Mouse (Mus musculus) heart, postnatal 0 days (tissue): ENCODE measurements around the gene Snx8. TPM values are rescaled to one million over a fixed set of nuclear protein-coding genes. Genes with fewer than 3 reads are reported as not detected.

Experiments
- ATAC-seq: fragments of 200-750 bp; cut with Nextera tagmentation; 2 replicates; pipeline ENCODE4 v1.8.0; 2017; ENCODE audit warnings: low read depth, moderate number of reproducible peaks, moderate library complexity; ENCODE audit not compliant: insufficient read depth
- DNase-seq: peaks from one replicate; pipeline ENCODE4 v3.0.0-alpha.2; 2016; ENCODE audit warnings: low spot score
- H3K27ac ChIP-seq: fragments of 300-500 bp; sonication (generic); 2 replicates; pipeline ENCODE4 v1.5.1; 2014; ENCODE audit warnings: low read depth, mild to moderate bottlenecking
- H3K27me3 ChIP-seq: fragments of 300-500 bp; sonication (generic); 2 replicates; pipeline ENCODE4 v1.6.1; 2014; ENCODE audit warnings: low read length, mixed read lengths; ENCODE audit not compliant: control insufficient read depth, insufficient read depth
- H3K36me3 ChIP-seq: fragments of 300-500 bp; sonication (generic); replicated peaks from 2 replicates; pipeline ENCODE4 v1.6.1; 2014; ENCODE audit warnings: low read length, mixed read lengths; ENCODE audit not compliant: control insufficient read depth, insufficient read depth
- H3K4me1 ChIP-seq: fragments of 300-500 bp; sonication (generic); 2 replicates; pipeline ENCODE4 v1.6.1; 2014; ENCODE audit warnings: antibody characterized with exemption; ENCODE audit not compliant: control insufficient read depth, insufficient read depth
- H3K4me2 ChIP-seq: fragments of 300-500 bp; sonication (generic); 2 replicates; pipeline ENCODE4 v1.6.1; 2014; ENCODE audit warnings: low read depth, mild to moderate bottlenecking, low read length, moderate library complexity
- H3K4me3 ChIP-seq: fragments of 300-500 bp; sonication (generic); 2 replicates; pipeline ENCODE4 v1.5.1; 2014; ENCODE audit warnings: low read depth, low read length
- H3K9ac ChIP-seq: fragments of 300-500 bp; sonication (generic); replicated peaks from 2 replicates; pipeline ENCODE4 v1.6.1; 2014; ENCODE audit warnings: low read depth, low read length, mixed read lengths
- H3K9me3 ChIP-seq: fragments of 300-500 bp; sonication (generic); replicated peaks from 2 replicates; pipeline ENCODE4 v1.6.1; 2016; ENCODE audit warnings: low read length; ENCODE audit not compliant: control insufficient read depth
- CTCF ChIP-seq: IDR thresholded peaks from 2 replicates; pipeline ENCODE4 v1.5.1; 2016; ENCODE audit warnings: antibody characterized with exemption, control low read depth, low read depth
- EP300 ChIP-seq: IDR thresholded peaks from 2 replicates; pipeline ENCODE4 v1.6.1; 2016; ENCODE audit warnings: antibody characterized with exemption, low read depth
- WGBS: fragments of 180-500 bp; shearing (Covaris S2); extraction: QIAGEN DNeasy Blood & Tissue Kit; methylation state at CpG from one replicate; pipeline ENCODE4 v1.1.7; 2014; 5-methylcytosine and 5-hydroxymethylcytosine counted together
- polyA plus RNA-seq: library from polyadenylated mRNA; unstranded; fragments of >200 nt; fragmentation: Nextera tagmentation; extraction: Ambion mirVana; gene quantifications from 2 replicates; pipeline ENCODE4 v1.2.1, GENCODE M21; 2015
- total RNA-seq: library from RNA; depleted of rRNA; stranded (reverse); fragments of >200 nt; gene quantifications from 2 replicates; pipeline ENCODE4 v1.2.3, GENCODE M21; 2014; ENCODE audit warnings: low replicate concordance

Snx8 gene
- total and polyA plus RNA-seq, 2 experiments from 2014 or later: 13.3 to 24.8 TPM

- Histone ChIP-seq H3K4me1 (no peaks in the 10 kb centered on the region), H3K9ac (no peak overlapping the region), H3K27me3 (no peaks in the 10 kb centered on the region), H3K4me3 (no peak overlapping the region), H3K4me2 (no peak overlapping the region), H3K9me3 (no peaks in the 10 kb centered on the region), H3K36me3 (0 out of 2 replicates have a peak, but pooled peaks cover 4% of the 10 kb centered on the region), H3K27ac (no peak overlapping the region)
- WGBS: 91% methylated on average over 5 of the region's 5 CpGs
- no peak for TF ChIP-seq EP300
- no peak for TF ChIP-seq CTCF
- no peak for DNase-seq
- ATAC-seq: no peak
These were observed 24.6 kb downstream of the Snx8 start for GRCm38 (mm10) chr5:140364415-140364814.

- Histone ChIP-seq H3K4me2 (no peak overlapping the region), H3K36me3 (peaks cover 19% of the 10 kb centered on the region; the same call in 1 of the 2 replicates), H3K4me1 (no peaks in the 10 kb centered on the region), H3K27ac (no peak overlapping the region), H3K9me3 (no peaks in the 10 kb centered on the region), H3K27me3 (no peaks in the 10 kb centered on the region), H3K4me3 (no peak overlapping the region), H3K9ac (no peak overlapping the region)
- ATAC-seq (no peak), DNase-seq (no peak)
- 86% methylated on average over 14 of the region's 14 CpGs for WGBS
- no peak for TF ChIP-seq CTCF
These were observed 29.0 kb downstream of the Snx8 start for GRCm38 (mm10) chr5:140359930-140360674.

GRCm38 (mm10) chr5:140357466-140357865, 31.6 kb downstream of the Snx8 start:
- 93% methylated on average over 3 of the region's 3 CpGs for WGBS
- Histone ChIP-seq H3K4me2 (no peak overlapping the region), H3K4me1 (no peaks in the 10 kb centered on the region), H3K9me3 (no peaks in the 10 kb centered on the region), H3K27me3 (no peaks in the 10 kb centered on the region), H3K36me3 (peaks cover 45% of the 10 kb centered on the region), H3K9ac (no peak overlapping the region), H3K27ac (no peak overlapping the region), H3K4me3 (no peak overlapping the region)
- ATAC-seq: no peak
- DNase-seq: no peak
- TF ChIP-seq EP300 (no peak), CTCF (no peak)

GRCm38 (mm10) chr5:140355934-140356333, 33.1 kb downstream of the Snx8 start:
- ATAC-seq (no peak), DNase-seq (no peak)
- no peak overlapping the region for H3K9ac ChIP-seq
- peak; percentile 43 for TF ChIP-seq CTCF
- TF ChIP-seq EP300: no peak
- H3K4me3 ChIP-seq: no peak overlapping the region
- WGBS: 83% methylated on average over 11 of the region's 11 CpGs
- H3K27ac ChIP-seq: no peak overlapping the region
- H3K4me2 ChIP-seq: no peak overlapping the region
- H3K36me3 ChIP-seq: peaks cover 58% of the 10 kb centered on the region
- H3K27me3 ChIP-seq: no peaks in the 10 kb centered on the region
- H3K9me3 ChIP-seq: no peaks in the 10 kb centered on the region
- H3K4me1 ChIP-seq: no peaks in the 10 kb centered on the region

GRCm38 (mm10) chr5:140352352-140352751, 36.7 kb downstream of the Snx8 start:
- ATAC-seq: no peak
- Histone ChIP-seq H3K36me3 (peaks cover 50% of the 10 kb centered on the region), H3K4me2 (no peak overlapping the region), H3K9me3 (no peaks in the 10 kb centered on the region), H3K27ac (no peak overlapping the region), H3K4me1 (no peaks in the 10 kb centered on the region), H3K9ac (no peak overlapping the region), H3K4me3 (no peak overlapping the region), H3K27me3 (no peaks in the 10 kb centered on the region)
- no peak for DNase-seq
- WGBS: 89% methylated on average over 6 of the region's 6 CpGs
- no peak for TF ChIP-seq CTCF
- TF ChIP-seq EP300: no peak
